Mouse (Mus musculus): ENCODE measurements at regions not wholly inside any gene's neighbourhood (a gene's known extent, or its start where the extent isn't known, plus 50 kb on each side); places are given as distances from the start of the nearest gene placed in this dataset.

DNA sequence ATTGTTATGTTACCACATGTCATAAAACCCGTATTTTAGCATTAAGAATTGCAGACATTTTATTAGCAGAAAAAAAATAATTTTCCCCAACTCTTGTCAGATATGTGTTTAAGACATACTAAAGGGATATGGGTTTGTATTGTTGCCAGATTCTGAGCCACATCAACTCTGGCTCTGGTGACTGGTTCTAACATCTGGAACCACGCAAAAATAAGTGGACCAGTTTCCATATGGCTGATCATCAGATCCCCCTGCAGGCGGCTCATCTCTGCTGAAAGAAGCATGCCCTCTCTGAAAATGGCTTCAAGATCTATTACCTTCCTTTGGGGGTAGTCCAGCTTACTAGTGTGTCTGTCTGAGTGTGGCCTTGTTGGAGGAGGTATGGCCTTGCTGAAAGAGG lies 102.0 kb upstream of the Jade1 start:
- TF ChIP-seq CTCF (IDR thresholded peaks at IDR 0.05; ENCODE audit: extremely low read depth, insufficient read depth, insufficient read length, insufficient replicate concordance) (no peak), POLR2A (IDR thresholded peaks at IDR 0.05; ENCODE audit: low read depth, low read length) (no peak)
